ENCODE assay signal across 31 mouse cellular contexts in genomic region chr5:76308206-76308605, GRCm38 (mm10). TPM values are rescaled to one million over a fixed set of nuclear protein-coding genes. Genes with fewer than 3 reads are reported as not detected.
"Had no signal": no experiment of that assay in that cellular context is flagged by ENCODE, and none has a peak within 500 bp of the region (broad histone marks: within the 10 kb centered on the region; RNA-seq: fewer than 3 reads in every experiment).

No protein-coding gene starts in this region.

- H3K4me3 ChIP-seq: embryonic facial prominence, embryonic 10.5 days; embryonic facial prominence, embryonic 12.5 days; embryonic facial prominence, embryonic 13.5 days; embryonic facial prominence, embryonic 15.5 days; erythroblast, embryonic 14.5 days; forebrain, embryonic 10.5 days; forebrain, embryonic 12.5 days; forebrain, embryonic 13.5 days; forebrain, embryonic 15.5 days; gastrocnemius, adult 2 months; heart, adult 2 months; heart, embryonic 10.5 days had no signal

- H3K27ac ChIP-seq: embryonic facial prominence, embryonic 10.5 days; embryonic facial prominence, embryonic 12.5 days; embryonic facial prominence, embryonic 13.5 days; embryonic facial prominence, embryonic 15.5 days; forebrain, embryonic 10.5 days; forebrain, embryonic 12.5 days; forebrain, embryonic 13.5 days; forebrain, embryonic 15.5 days; gastrocnemius, adult 2 months; heart, adult 2 months; heart, embryonic 10.5 days had no signal

- DNase-seq: cerebellum, adult 9-11 months; cerebellum, postnatal 10 days; cerebellum, postnatal 14 days; cerebellum, postnatal 25 days; cerebellum, postnatal 36 days; embryo, embryonic 11 days; forebrain, postnatal 0 days; gastrocnemius, adult 2 months; gastrocnemius, postnatal 10 days; gastrocnemius, postnatal 14 days; gastrocnemius, postnatal 25 days; gastrocnemius, postnatal 36 days; heart, adult 11 months; heart, adult 18-20 months; heart, adult 2 months had no signal

RNA-seq across cellular contexts. Expression of gene Pdcl2, which starts 22.8 kb away (rescaled TPM):
- total RNA-seq: common myeloid progenitor, adult 5-6 weeks; forebrain, postnatal 0 days; gastrocnemius, adult 18-20 months; gastrocnemius, adult 2 months; gastrocnemius, adult 8-10 months; gastrocnemius, postnatal 10 days; gastrocnemius, postnatal 14 days; gastrocnemius, postnatal 25 days; gastrocnemius, postnatal 36 days; gastrocnemius, postnatal 4 days; granulocyte monocyte progenitor cell, adult 5-6 weeks; heart, adult 18-20 months; heart, adult 2 months; heart, adult 8-10 months had no signal

RNA-seq across cellular contexts. Expression of gene Nmu, which starts 55.4 kb away (rescaled TPM):
- total RNA-seq: common myeloid progenitor, adult 5-6 weeks; forebrain, postnatal 0 days; gastrocnemius, adult 18-20 months; gastrocnemius, adult 2 months; gastrocnemius, adult 8-10 months; gastrocnemius, postnatal 10 days; gastrocnemius, postnatal 14 days; gastrocnemius, postnatal 25 days; gastrocnemius, postnatal 36 days; granulocyte monocyte progenitor cell, adult 5-6 weeks; heart, adult 18-20 months; heart, adult 2 months; heart, adult 8-10 months had no signal
